ENCODE assay signal across 8 mouse cellular contexts in the genomic region with DNA sequence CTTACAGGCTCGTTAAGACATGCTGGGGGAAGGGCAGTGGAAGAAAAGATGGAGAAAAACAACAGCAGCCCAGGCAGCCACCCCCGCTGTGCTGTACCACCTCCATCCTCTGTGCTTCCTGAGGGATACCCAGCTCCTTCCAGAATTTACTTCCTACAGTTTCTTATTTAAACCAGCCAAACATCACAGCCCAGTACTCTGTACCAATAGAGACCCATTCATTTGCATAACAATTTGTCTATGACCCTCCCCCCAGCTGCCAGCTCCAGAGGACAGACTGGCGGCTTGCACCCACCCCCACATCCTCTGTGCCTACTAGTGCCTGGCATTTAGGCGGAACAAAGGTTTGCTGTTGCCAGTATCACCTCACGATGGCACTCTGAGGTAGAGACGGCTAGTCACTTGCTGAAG. TPM values are rescaled to one million over a fixed set of nuclear protein-coding genes. Genes with fewer than 3 reads are reported as not detected.
DNase-seq lines count a peak whose midpoint lies in the region; ATAC-seq and TF ChIP-seq lines count a peak whose summit lies in the region.

No protein-coding gene starts in this region.

- 7% methylated on average over 6 of the region's 6 CpGs for WGBS in forebrain, embryonic 14.5 days
- WGBS in liver, postnatal 0 days (ENCODE audit: insufficient replicate concordance): 71% methylated on average over 6 of the region's 6 CpGs

- TF ChIP-seq CTCF in liver, postnatal 0 days (IDR thresholded peaks at IDR 0.05; ENCODE audit: low read depth): no peak

- peak overlapping the region; percentile 18 for H3K4me2 ChIP-seq in forebrain, embryonic 14.5 days (ENCODE audit: low read length)
- no peak overlapping the region for H3K4me2 ChIP-seq in liver, postnatal 0 days (ENCODE audit: low read depth, low read length)

- no peaks in the 10 kb centered on the region for H3K27me3 ChIP-seq in forebrain, embryonic 14.5 days (replicated peaks; ENCODE audit: control insufficient read depth, insufficient read depth, low read length)
- no peaks in the 10 kb centered on the region for H3K27me3 ChIP-seq in liver, postnatal 0 days (ENCODE audit: insufficient read depth, low read length)

- no peaks in the 10 kb centered on the region for H3K9me3 ChIP-seq in forebrain, embryonic 14.5 days (replicated peaks; ENCODE audit: control insufficient read depth, low read length)
- H3K9me3 ChIP-seq in liver, postnatal 0 days (ENCODE audit: low read length): no peaks in the 10 kb centered on the region

- H3K27ac ChIP-seq in forebrain, embryonic 14.5 days (ENCODE audit: low read depth, low read length): peak overlapping the region; percentile 72
- H3K27ac ChIP-seq in liver, postnatal 0 days (ENCODE audit: low read depth): no peak overlapping the region

- peak; percentile 22 for DNase-seq in Muller cell, postnatal 12 days (ENCODE audit: inconsistent ontology term)
- peak; percentile 78 for DNase-seq in forebrain, embryonic 14.5 days (ENCODE audit: low spot score)
- DNase-seq in left cerebral cortex, adult 18-20 months (ENCODE audit: low spot score in 2 of 2): peak; percentile 69 to 80
- peak; percentile 80 to 85 for DNase-seq in right cerebral cortex, postnatal 36 days (ENCODE audit: low spot score in 2 of 2)
- DNase-seq in embryo, embryonic 10 days (ENCODE audit: low spot score): no peak
- no peak for DNase-seq in liver, postnatal 0 days
- DNase-seq in heart, adult 9 months (ENCODE audit: low spot score in 2 of 2): no peak

- TF ChIP-seq EP300 in liver, postnatal 0 days (IDR thresholded peaks at IDR 0.05; ENCODE audit: low read depth): no peak

- H3K4me3 ChIP-seq in forebrain, embryonic 14.5 days (ENCODE audit: low read depth, low read length): no peak overlapping the region
- H3K4me3 ChIP-seq in liver, postnatal 0 days (ENCODE audit: low read depth, low read length): no peak overlapping the region

- 0 out of 2 replicates have a peak overlapping the region, but pooled peaks have one; percentile 14 for H3K9ac ChIP-seq in forebrain, embryonic 14.5 days (ENCODE audit: low read length)
- no peak overlapping the region for H3K9ac ChIP-seq in liver, postnatal 0 days (replicated peaks)

- peak; percentile 70 for ATAC-seq in forebrain, embryonic 14.5 days
- no peak for ATAC-seq in liver, postnatal 0 days
- no peak for ATAC-seq in monocyte, adult 5-6 weeks (replicated peaks; ENCODE audit: insufficient number of reproducible peaks, low FRiP score, low TSS enrichment, poor library complexity, severe bottlenecking)

- peaks cover 21% of the 10 kb centered on the region for H3K4me1 ChIP-seq in forebrain, embryonic 14.5 days (ENCODE audit: control insufficient read depth, insufficient read depth, low read length)
- peaks cover 11% of the 10 kb centered on the region for H3K4me1 ChIP-seq in liver, postnatal 0 days (ENCODE audit: insufficient read depth)

- H3K36me3 ChIP-seq in forebrain, embryonic 14.5 days (ENCODE audit: control insufficient read depth, insufficient read depth, low read length): no peaks in the 10 kb centered on the region; the same call in 1 of the 2 replicates
- H3K36me3 ChIP-seq in liver, postnatal 0 days (replicated peaks; ENCODE audit: insufficient read depth, low read length): 0 out of 2 replicates have a peak, but pooled peaks cover 3% of the 10 kb centered on the region

RNA-seq across cellular contexts. Expression of a gene that starts 4.7 kb away (rescaled TPM):
- polyA plus RNA-seq in forebrain, embryonic 14.5 days (2014; fragmentation: Nextera tagmentation; extraction: Ambion mirVana): 8.4 and 8.9 TPM in 2 replicates
- total RNA-seq in left cerebral cortex, adult 18-20 months (2021): 100 to 1,000 TPM; 146 to 156 TPM
- polyA plus RNA-seq in liver, postnatal 0 days (2015; fragmentation: Nextera tagmentation; extraction: Ambion mirVana): 1.6 and 1.8 TPM in 2 replicates
- total RNA-seq in monocyte, adult 5-6 weeks (2017): 10.0 to 26.5 TPM (median 12.6 TPM) in 3 replicates

RNA-seq across cellular contexts. Expression of a gene that starts 13.9 kb away (rescaled TPM):
- polyA plus RNA-seq in forebrain, embryonic 14.5 days (2014; fragmentation: Nextera tagmentation; extraction: Ambion mirVana): 16.4 and 17.0 TPM in 2 replicates
- 10 to 100 TPM; 43.7 to 50.5 TPM for total RNA-seq in left cerebral cortex, adult 18-20 months (2021)
- 1.8 and 2.0 TPM in 2 replicates for polyA plus RNA-seq in liver, postnatal 0 days (2015; fragmentation: Nextera tagmentation; extraction: Ambion mirVana)
- total RNA-seq in monocyte, adult 5-6 weeks (2017): 33.8 to 54.8 TPM (median 52.4 TPM) in 3 replicates

RNA-seq across cellular contexts. Expression of a gene that starts 26.2 kb away (rescaled TPM):
- polyA plus RNA-seq in forebrain, embryonic 14.5 days (2014; fragmentation: Nextera tagmentation; extraction: Ambion mirVana): 21.6 and 24.1 TPM in 2 replicates
- 1 to 10 TPM; 6.1 to 6.7 TPM for total RNA-seq in left cerebral cortex, adult 18-20 months (2021)
- 25.1 and 27.0 TPM in 2 replicates for polyA plus RNA-seq in liver, postnatal 0 days (2015; fragmentation: Nextera tagmentation; extraction: Ambion mirVana)
- total RNA-seq in monocyte, adult 5-6 weeks (2017): 2.6 to 7.1 TPM (median 6.6 TPM) in 3 replicates

RNA-seq across cellular contexts. Expression of a gene that starts 42.2 kb away (rescaled TPM):
- polyA plus RNA-seq in forebrain, embryonic 14.5 days (2014; fragmentation: Nextera tagmentation; extraction: Ambion mirVana): 2.2 and 2.5 TPM in 2 replicates
- 1 to 10 TPM; 3.8 TPM for total RNA-seq in left cerebral cortex, adult 18-20 months (2021)
- 0.75 and 1.0 TPM in 2 replicates for polyA plus RNA-seq in liver, postnatal 0 days (2015; fragmentation: Nextera tagmentation; extraction: Ambion mirVana)
- 0.38 to 1.1 TPM (median 0.39 TPM) in 3 replicates for total RNA-seq in monocyte, adult 5-6 weeks (2017)

RNA-seq across cellular contexts. Expression of a gene that starts 51.6 kb away (rescaled TPM):
- polyA plus RNA-seq in forebrain, embryonic 14.5 days (2014; fragmentation: Nextera tagmentation; extraction: Ambion mirVana): 12.8 and 17.4 TPM in 2 replicates
- 10 to 100 TPM; 19.3 to 23.3 TPM for total RNA-seq in left cerebral cortex, adult 18-20 months (2021)
- polyA plus RNA-seq in liver, postnatal 0 days (2015; fragmentation: Nextera tagmentation; extraction: Ambion mirVana): 51.2 and 56.3 TPM in 2 replicates
- 2.9 to 7.7 TPM (median 3.3 TPM) in 3 replicates for total RNA-seq in monocyte, adult 5-6 weeks (2017)

Comparison
In these comparisons a context has a peak if more than half of its experiments do, and no peak if none do; other contexts are left out.
1. DNase-seq: peak in Muller cell, postnatal 12 days (single experiment), forebrain, embryonic 14.5 days (single experiment), left cerebral cortex, adult 18-20 months (2 of 2) and right cerebral cortex, postnatal 36 days (2 of 2); none in embryo, embryonic 10 days (single experiment), liver, postnatal 0 days (single experiment) and heart, adult 9 months (0 of 2).